10 mouse cellular contexts compared by ENCODE assay signal in the genomic region with DNA sequence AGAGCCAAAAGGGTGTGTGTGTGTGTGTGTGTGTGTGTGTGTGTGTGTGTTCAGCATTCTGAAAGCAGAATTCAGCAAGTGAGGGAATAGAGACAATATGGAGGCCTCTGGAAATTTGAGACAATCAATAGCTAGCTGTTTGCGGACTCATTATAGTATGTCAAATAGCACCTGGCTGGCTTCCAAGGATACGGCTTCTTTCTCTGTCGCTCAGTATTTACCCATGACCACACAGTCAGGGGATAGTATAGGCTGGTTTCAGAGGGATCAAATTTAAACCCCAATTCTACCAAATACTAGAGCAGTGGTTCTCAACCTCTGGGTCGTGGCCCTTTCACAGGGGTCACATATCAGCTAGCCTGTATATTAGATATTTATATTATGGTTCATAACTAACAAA. TPM values are rescaled to one million over a fixed set of nuclear protein-coding genes. Genes with fewer than 3 reads are reported as not detected.
DNase-seq lines count a peak whose midpoint lies in the region; ATAC-seq and TF ChIP-seq lines count a peak whose summit lies in the region.
"Had no signal": no experiment of that assay in that cellular context is flagged by ENCODE, and none has a peak within 500 bp of the region (broad histone marks: within the 10 kb centered on the region; RNA-seq: fewer than 3 reads in every experiment).

No protein-coding gene starts in this region.

- peak; percentile 63 to 64 for DNase-seq in cerebellum, postnatal 10 days
- DNase-seq in cerebellum, adult 9-11 months: no peak
- no peak for DNase-seq in intestine, embryonic 14.5 days (ENCODE audit: low spot score)
- DNase-seq in retina, postnatal 1 day: peak; percentile 58
- DNase-seq in retina, embryonic 14.5 days (ENCODE audit: low spot score): no peak
- DNase-seq in adrenal gland, postnatal 4 days (ENCODE audit: low spot score in 2 of 2): no peak
- DNase-seq in kidney, postnatal 36 days: no peak
- DNase-seq: cerebellum, adult 9-10 months had no signal

- peak; percentile 27; the same call in 1 of the 2 replicates for ATAC-seq in intestine, embryonic 14.5 days (replicated peaks; ENCODE audit: low FRiP score, low TSS enrichment, low read depth)
- ATAC-seq in intestine, postnatal 0 days: no peak
- ATAC-seq: Patski had no signal

- H3K27me3 ChIP-seq in intestine, embryonic 14.5 days (replicated peaks; ENCODE audit: control insufficient read depth, insufficient read depth, low read length): no peaks in the 10 kb centered on the region
- H3K27me3 ChIP-seq in intestine, postnatal 0 days (replicated peaks; ENCODE audit: control insufficient read depth, insufficient read depth, low read length): no peaks in the 10 kb centered on the region
- H3K27me3 ChIP-seq: Patski had no signal

- no peak overlapping the region for H3K4me2 ChIP-seq in intestine, embryonic 14.5 days (ENCODE audit: low read length)
- no peak overlapping the region for H3K4me2 ChIP-seq in intestine, postnatal 0 days (replicated peaks; ENCODE audit: low read depth)

- H3K9ac ChIP-seq in intestine, embryonic 14.5 days (ENCODE audit: low read length): no peak overlapping the region
- H3K9ac ChIP-seq in intestine, postnatal 0 days (ENCODE audit: low read depth, low read length): no peak overlapping the region

- TF ChIP-seq CTCF in intestine, postnatal 0 days (IDR thresholded peaks at IDR 0.05; ENCODE audit: low read depth): no peak

- peaks cover 3% of the 10 kb centered on the region; the same call in 1 of the 2 replicates for H3K36me3 ChIP-seq in intestine, embryonic 14.5 days (ENCODE audit: control insufficient read depth, insufficient read depth, low read length)
- no peaks in the 10 kb centered on the region; the same call in 1 of the 2 replicates for H3K36me3 ChIP-seq in intestine, postnatal 0 days (ENCODE audit: control insufficient read depth, insufficient read depth)

- WGBS in intestine, embryonic 14.5 days: 52% methylated on average over 4 of the region's 4 CpGs
- 38% methylated on average over 4 of the region's 4 CpGs for WGBS in intestine, postnatal 0 days

- 0 out of 2 replicates have a peak, but pooled peaks cover 10% of the 10 kb centered on the region for H3K4me1 ChIP-seq in intestine, embryonic 14.5 days (replicated peaks; ENCODE audit: control insufficient read depth, insufficient read depth, low read length)
- H3K4me1 ChIP-seq in intestine, postnatal 0 days (replicated peaks; ENCODE audit: control insufficient read depth, insufficient read depth, low read length): no peaks in the 10 kb centered on the region

- H3K27ac ChIP-seq in intestine, embryonic 14.5 days (ENCODE audit: low read depth): no peak overlapping the region
- H3K27ac ChIP-seq in intestine, postnatal 0 days (ENCODE audit: low read depth, low read length): no peak overlapping the region

- no peak overlapping the region for H3K4me3 ChIP-seq in intestine, embryonic 14.5 days (ENCODE audit: low read depth, low read length)
- H3K4me3 ChIP-seq in intestine, postnatal 0 days (ENCODE audit: low read depth, low read length): no peak overlapping the region

- no peaks in the 10 kb centered on the region for H3K9me3 ChIP-seq in intestine, embryonic 14.5 days (ENCODE audit: control insufficient read depth, low read length)
- H3K9me3 ChIP-seq in intestine, postnatal 0 days (ENCODE audit: control insufficient read depth): no peaks in the 10 kb centered on the region

RNA-seq across cellular contexts. Expression of a gene that starts 36.3 kb away (rescaled TPM):
- polyA plus RNA-seq in intestine, embryonic 14.5 days (2014; fragmentation: Nextera tagmentation; extraction: Ambion mirVana): 3.2 TPM in 2 replicates
- 0.16 and 0.17 TPM in 2 replicates for polyA plus RNA-seq in intestine, postnatal 0 days (2015; fragmentation: Nextera tagmentation; extraction: Ambion mirVana)
- 1 to 10 TPM; 1.0 to 1.1 TPM for total RNA-seq in adrenal gland, postnatal 4 days (2021)

RNA-seq across cellular contexts. Expression of a gene that starts 39.2 kb away (rescaled TPM):
- polyA plus RNA-seq in intestine, embryonic 14.5 days (2014; fragmentation: Nextera tagmentation; extraction: Ambion mirVana): 6.0 and 6.8 TPM in 2 replicates
- 5.2 and 5.3 TPM in 2 replicates for polyA plus RNA-seq in intestine, postnatal 0 days (2015; fragmentation: Nextera tagmentation; extraction: Ambion mirVana)
- total RNA-seq in adrenal gland, postnatal 4 days (2021): 1 to 10 TPM; 7.5 to 7.7 TPM

Comparison
In these comparisons a context has a peak if more than half of its experiments do, and no peak if none do; other contexts are left out.
1. DNase-seq: peak in cerebellum, postnatal 10 days (2 of 2) and retina, postnatal 1 day (single experiment); none in cerebellum, adult 9-11 months (single experiment), intestine, embryonic 14.5 days (single experiment), retina, embryonic 14.5 days (single experiment), adrenal gland, postnatal 4 days (0 of 2) and kidney, postnatal 36 days (0 of 2).